Mouse (Mus musculus) thymus, adult 2 months (tissue): ENCODE measurements at regions not wholly inside any gene's neighbourhood (a gene's known extent, or its start where the extent isn't known, plus 50 kb on each side); places are given as distances from the start of the nearest gene placed in this dataset.

ENCODE experiments used
- DNase-seq: peaks from one replicate; pipeline ENCODE4 v3.0.0; 2021
- H3K27ac ChIP-seq: fragments of 200-500 bp; 2 replicates; pipeline ENCODE4 v1.5.1; 2012; ENCODE audit warnings: low read length, control low read depth; ENCODE audit not compliant: control insufficient read depth, insufficient read depth
- H3K27me3 ChIP-seq: fragments of 200-500 bp; 2 replicates; pipeline ENCODE4 v1.6.1; 2012; ENCODE audit warnings: mild to moderate bottlenecking, low read length, moderate library complexity, mixed read lengths; ENCODE audit not compliant: control insufficient read depth, insufficient read depth
- H3K36me3 ChIP-seq: fragments of 200-500 bp; 2 replicates; pipeline ENCODE4 v1.6.1; 2012; ENCODE audit warnings: mild to moderate bottlenecking, low read length, moderate library complexity; ENCODE audit not compliant: control insufficient read depth, insufficient read depth
- H3K4me1 ChIP-seq: fragments of 200-500 bp; replicated peaks from 2 replicates; pipeline ENCODE4 v1.6.1; 2012; ENCODE audit warnings: low read length; ENCODE audit not compliant: control insufficient read depth, insufficient read depth
- H3K4me3 ChIP-seq: fragments of 200-500 bp; 2 replicates; pipeline ENCODE4 v1.5.1; 2012; ENCODE audit warnings: mild to moderate bottlenecking, low read length, control low read depth, moderate library complexity; ENCODE audit not compliant: control insufficient read depth, insufficient read depth
- CTCF ChIP-seq: fragments of 200-500 bp; IDR thresholded peaks from 2 replicates; pipeline ENCODE4 v1.5.1; 2012; ENCODE audit warnings: mild to moderate bottlenecking, control low read depth, low read length, moderate library complexity, borderline replicate concordance; ENCODE audit not compliant: control insufficient read depth, poor library complexity, insufficient read depth; ENCODE audit errors: extremely low read depth
- POLR2A ChIP-seq: fragments of 200-500 bp; IDR thresholded peaks from 2 replicates; pipeline ENCODE4 v1.6.1; 2012; ENCODE audit warnings: mild to moderate bottlenecking, low read length, control low read depth, moderate library complexity; ENCODE audit not compliant: control insufficient read depth, poor library complexity, insufficient read depth; ENCODE audit errors: extremely low read depth
- WGBS: fragments of 180-500 bp; shearing (Covaris S2); methylation state at CpG from one replicate; pipeline ENCODE4 v1.1.7; 2018; 5-methylcytosine and 5-hydroxymethylcytosine counted together

- Histone ChIP-seq H3K27me3 (no peaks in the 10 kb centered on the region), H3K27ac (no peak overlapping the region), H3K36me3 (no peaks in the 10 kb centered on the region), H3K4me3 (no peak overlapping the region), H3K4me1 (no peaks in the 10 kb centered on the region)
- TF ChIP-seq POLR2A, result no peak
- TF ChIP-seq CTCF, result no peak
- DNase-seq, result no peak
- WGBS, result 34% methylated on average over 8 of the region's 8 CpGs
These were observed 221.8 kb downstream of the Trim52 start for GRCm38 (mm10) chr14:106327653-106328283.

- WGBS, result 90% methylated on average over 8 of the region's 8 CpGs
- TF ChIP-seq POLR2A, result no peak
- TF ChIP-seq CTCF, result no peak
- no peaks in the 10 kb centered on the region for H3K27me3 ChIP-seq
- no peak overlapping the region for H3K27ac ChIP-seq
- DNase-seq, result no peak
- no peak overlapping the region for H3K4me3 ChIP-seq
- no peaks in the 10 kb centered on the region for H3K4me1 ChIP-seq
- no peaks in the 10 kb centered on the region for H3K36me3 ChIP-seq
These were observed 259.0 kb downstream of the Trim52 start for GRCm38 (mm10) chr14:106364767-106365623.

- Histone ChIP-seq H3K4me3 (no peak overlapping the region), H3K36me3 (no peaks in the 10 kb centered on the region), H3K27ac (no peak overlapping the region), H3K4me1 (no peaks in the 10 kb centered on the region), H3K27me3 (no peaks in the 10 kb centered on the region)
- TF ChIP-seq CTCF, result no peak
- no peak for TF ChIP-seq POLR2A
- DNase-seq, result no peak
- 91% methylated on average over 3 of the region's 3 CpGs for WGBS
These were observed 259.7 kb downstream of the Trim52 start for GRCm38 (mm10) chr14:106365624-106366118.

- TF ChIP-seq POLR2A, result no peak
- no peak for TF ChIP-seq CTCF
- WGBS, result 83% methylated on average over 1 of the region's 1 CpGs
- Histone ChIP-seq H3K4me1 (no peaks in the 10 kb centered on the region), H3K27me3 (no peaks in the 10 kb centered on the region), H3K36me3 (no peaks in the 10 kb centered on the region), H3K4me3 (no peak overlapping the region), H3K27ac (no peak overlapping the region)
- no peak for DNase-seq
These were observed 267.5 kb downstream of the Trim52 start for GRCm38 (mm10) chr14:106373451-106373850.

GRCm38 (mm10) chr14:106379645-106380044 lies 273.6 kb downstream of the Trim52 start:
- 96% methylated on average over 4 of the region's 4 CpGs for WGBS

GRCm38 (mm10) chr14:106387671-106388070 lies 281.7 kb downstream of the Trim52 start:
- no peak for DNase-seq
- Histone ChIP-seq H3K36me3 (no peaks in the 10 kb centered on the region), H3K4me3 (no peak overlapping the region), H3K27ac (no peak overlapping the region), H3K27me3 (no peaks in the 10 kb centered on the region), H3K4me1 (no peaks in the 10 kb centered on the region)
- TF ChIP-seq CTCF (no peak), POLR2A (no peak)
- 62% methylated on average over 3 of the region's 3 CpGs for WGBS

More at GRCm38 (mm10) chr14:106379645-106380044, 273.6 kb downstream of the Trim52 start:
- TF ChIP-seq CTCF (no peak), POLR2A (no peak)
- no peak overlapping the region for H3K4me3 ChIP-seq
- no peak overlapping the region for H3K27ac ChIP-seq
- no peak for DNase-seq
- no peaks in the 10 kb centered on the region for H3K36me3 ChIP-seq
- no peaks in the 10 kb centered on the region for H3K27me3 ChIP-seq
- H3K4me1 ChIP-seq, result no peaks in the 10 kb centered on the region

GRCm38 (mm10) chr14:106390546-106390945 lies 284.5 kb downstream of the Trim52 start:
- Histone ChIP-seq H3K27me3 (no peaks in the 10 kb centered on the region), H3K4me1 (no peaks in the 10 kb centered on the region), H3K27ac (no peak overlapping the region), H3K36me3 (no peaks in the 10 kb centered on the region), H3K4me3 (no peak overlapping the region)
- 95% methylated on average over 9 of the region's 9 CpGs for WGBS
- no peak for DNase-seq
- TF ChIP-seq POLR2A, result no peak
- TF ChIP-seq CTCF, result no peak
